Mouse (Mus musculus): ENCODE results near the gene Nfkbiz.

Nfkbiz gene

GRCm38 (mm10) chr16:55804799-55805198 is 33.9 kb downstream of the Nfkbiz start:
- DNase-seq (ENCODE audit: low spot score in 2 of 2): no peak

DNA sequence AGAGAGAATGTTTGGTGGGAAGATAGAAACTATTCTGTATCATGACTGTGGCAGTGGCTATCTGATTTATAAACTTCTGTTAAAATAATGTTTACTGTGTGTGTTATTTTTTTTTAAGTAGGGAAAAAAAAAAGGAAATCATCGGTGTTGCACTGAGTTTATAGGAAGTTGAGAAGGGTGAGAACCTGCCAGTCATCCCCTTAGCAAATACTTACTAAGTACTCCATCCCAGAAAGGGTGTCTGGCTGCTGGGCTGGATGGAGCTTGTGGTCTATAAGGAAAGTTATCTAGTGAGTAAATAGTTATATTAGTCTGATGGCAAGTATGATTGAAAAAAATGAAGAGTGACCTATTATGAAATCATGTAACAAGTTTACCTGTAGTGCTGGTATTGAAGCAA is 37.1 kb downstream of the Nfkbiz start:
- DNase-seq (ENCODE audit: low spot score in 2 of 2): no peak

DNA sequence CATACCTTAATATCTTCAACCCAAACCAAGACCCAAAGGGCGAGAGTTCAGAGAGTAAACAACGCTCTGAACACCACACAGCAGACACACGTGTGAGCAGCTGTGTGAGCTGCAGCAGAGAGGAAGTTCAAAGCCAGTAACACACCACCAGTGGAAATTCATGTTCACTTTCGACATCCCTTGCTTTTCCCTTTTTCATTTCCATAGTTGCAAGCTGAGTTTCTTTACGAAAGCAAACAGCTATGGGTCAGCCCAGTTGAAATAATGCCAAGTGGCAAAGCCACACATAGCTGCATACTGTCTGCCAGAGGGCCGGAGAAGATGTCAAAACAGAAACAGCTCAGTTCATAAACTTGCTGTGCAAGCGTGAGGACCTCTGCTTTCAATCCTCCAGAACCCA is 39.9 kb downstream of the Nfkbiz start:
- DNase-seq (ENCODE audit: low spot score in 2 of 2): no peak

DNA sequence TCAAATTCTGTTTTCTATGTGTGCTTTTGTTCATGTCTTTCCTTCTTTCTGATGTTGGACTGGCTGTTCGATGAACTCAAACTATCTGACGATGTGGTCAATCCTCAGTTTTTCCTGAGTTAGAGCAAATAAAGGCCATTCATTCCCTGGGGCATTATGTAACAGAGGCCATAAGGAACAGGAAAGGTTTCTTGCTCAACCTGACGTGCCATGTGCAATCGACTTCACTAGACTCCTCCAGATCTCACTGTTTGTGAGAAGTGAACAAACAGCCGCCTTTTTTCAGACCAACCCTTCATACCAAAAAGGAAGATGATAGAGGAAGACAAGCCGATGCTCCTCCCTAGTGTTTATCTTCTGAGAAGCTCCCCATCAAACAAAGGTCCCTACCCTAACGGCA is 48.4 kb downstream of the Nfkbiz start:
- DNase-seq (ENCODE audit: low spot score in 2 of 2): no peak

- no peak for DNase-seq (ENCODE audit: low spot score in 2 of 2)
Measured at GRCm38 (mm10) chr16:55789291-55789690, 49.4 kb downstream of the Nfkbiz start.

GRCm38 (mm10) chr16:55788671-55789070 is 50.0 kb downstream of the Nfkbiz start:
- no peak for DNase-seq (ENCODE audit: low spot score in 2 of 2)

- DNase-seq (ENCODE audit: low spot score in 2 of 2): no peak
Measured at GRCm38 (mm10) chr16:55787385-55788072, 51.2 kb downstream of the Nfkbiz start.

GRCm38 (mm10) chr16:55784379-55784778 is 54.3 kb downstream of the Nfkbiz start:
- no peak for DNase-seq (ENCODE audit: low spot score in 2 of 2)

DNA sequence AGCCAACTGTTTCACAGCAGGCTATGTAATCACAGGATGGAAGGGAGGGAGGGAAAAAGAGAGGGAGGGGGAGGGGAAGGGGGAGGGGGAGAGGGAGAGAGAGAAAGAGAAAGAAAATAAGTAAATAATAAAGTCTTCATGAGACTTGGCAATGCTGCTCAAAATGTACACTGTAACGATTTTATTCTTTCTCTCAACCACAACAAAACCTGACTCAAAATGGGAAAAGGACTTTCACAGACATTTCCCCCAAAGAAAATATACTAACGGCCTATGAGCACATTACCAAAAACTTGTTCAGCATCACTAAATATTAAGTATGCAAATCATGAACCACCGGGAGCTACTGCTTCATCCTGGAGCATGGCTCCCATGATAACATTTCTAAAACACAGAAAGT is 54.8 kb downstream of the Nfkbiz start:
- DNase-seq (ENCODE audit: low spot score in 2 of 2): no peak

DNA sequence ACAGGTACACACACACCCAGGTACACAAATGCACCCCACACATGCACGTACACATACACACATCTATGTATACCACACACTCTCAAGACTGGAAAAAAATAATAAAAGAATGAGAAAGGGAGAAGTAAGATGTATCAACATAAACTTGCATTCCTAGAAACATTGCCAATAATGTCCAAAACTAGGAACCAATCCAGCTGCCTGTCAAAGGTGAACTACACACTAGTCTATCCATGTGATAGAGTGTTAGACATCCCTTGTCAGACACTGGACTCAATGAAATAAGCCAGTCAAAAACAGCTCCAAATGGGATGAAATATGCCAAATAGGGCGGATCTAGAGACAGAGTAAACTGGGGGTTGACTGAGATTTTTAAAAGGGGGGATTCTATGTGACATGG is 55.8 kb downstream of the Nfkbiz start:
- no peak for DNase-seq (ENCODE audit: low spot score in 2 of 2)

DNA sequence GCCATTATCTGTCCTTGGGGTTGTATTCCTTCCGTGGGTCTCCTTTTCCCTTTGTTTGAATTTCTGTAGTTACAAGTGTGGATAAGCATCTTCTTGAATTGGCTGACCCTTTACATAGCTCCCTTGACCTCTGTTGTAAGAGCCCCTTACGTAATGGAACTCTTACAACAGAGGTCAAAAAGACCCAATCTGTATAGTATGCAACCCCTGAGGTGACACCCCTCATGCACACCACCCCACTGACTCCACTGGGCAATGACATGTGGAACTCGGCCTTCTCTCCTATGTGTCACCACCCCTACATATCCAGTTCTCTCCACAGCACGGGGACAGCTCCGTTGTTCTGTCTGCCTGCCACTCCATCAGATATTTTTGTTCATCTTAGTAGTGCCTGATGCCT is 56.9 kb downstream of the Nfkbiz start:
- no peak for DNase-seq (ENCODE audit: low spot score in 2 of 2)

- no peak for DNase-seq (ENCODE audit: low spot score in 2 of 2)
Measured at GRCm38 (mm10) chr16:55780958-55781558, 57.6 kb downstream of the Nfkbiz start.

DNA sequence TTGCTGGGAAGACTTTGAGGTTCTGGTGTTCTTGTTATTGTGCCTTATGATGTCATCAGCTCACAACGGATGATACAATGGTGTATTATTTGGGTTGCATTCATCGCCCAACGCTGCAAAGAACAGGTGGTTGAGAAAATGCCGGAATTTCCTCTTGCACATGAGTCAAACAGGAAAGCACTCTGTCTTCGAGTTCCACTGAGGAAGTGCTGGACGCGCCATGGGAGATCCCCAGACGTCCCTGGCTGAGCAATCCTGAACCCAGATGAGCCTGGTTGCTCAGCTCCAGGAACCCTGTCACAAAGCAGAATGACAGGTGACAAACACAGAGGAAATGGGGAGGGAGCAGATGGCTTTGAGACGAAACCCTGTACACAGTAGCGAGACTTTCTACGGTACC is 62.4 kb downstream of the Nfkbiz start:
- DNase-seq (ENCODE audit: low spot score in 2 of 2): no peak

DNA sequence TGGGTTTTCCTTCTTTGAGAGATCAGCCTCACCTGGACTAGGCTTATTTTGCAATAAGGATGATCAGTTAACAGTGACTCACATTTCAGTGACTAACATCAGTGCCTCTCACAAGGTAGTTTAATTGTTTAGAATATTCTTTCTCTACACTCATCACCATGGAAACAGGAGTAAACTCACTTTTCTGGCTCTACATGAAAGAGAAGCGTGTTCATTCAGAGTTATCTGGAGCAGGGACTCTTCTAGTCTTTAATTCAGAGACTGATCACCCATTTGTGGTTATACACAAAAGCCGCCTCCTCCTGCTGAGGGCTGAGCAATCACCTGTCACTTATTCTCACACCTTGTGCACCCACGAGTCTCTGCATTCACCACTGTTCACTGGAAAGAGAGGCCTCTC is 68.5 kb downstream of the Nfkbiz start:
- no peak for DNase-seq (ENCODE audit: low spot score in 2 of 2)
